ENCODE assay signal across 8 mouse cellular contexts in the genomic region with DNA sequence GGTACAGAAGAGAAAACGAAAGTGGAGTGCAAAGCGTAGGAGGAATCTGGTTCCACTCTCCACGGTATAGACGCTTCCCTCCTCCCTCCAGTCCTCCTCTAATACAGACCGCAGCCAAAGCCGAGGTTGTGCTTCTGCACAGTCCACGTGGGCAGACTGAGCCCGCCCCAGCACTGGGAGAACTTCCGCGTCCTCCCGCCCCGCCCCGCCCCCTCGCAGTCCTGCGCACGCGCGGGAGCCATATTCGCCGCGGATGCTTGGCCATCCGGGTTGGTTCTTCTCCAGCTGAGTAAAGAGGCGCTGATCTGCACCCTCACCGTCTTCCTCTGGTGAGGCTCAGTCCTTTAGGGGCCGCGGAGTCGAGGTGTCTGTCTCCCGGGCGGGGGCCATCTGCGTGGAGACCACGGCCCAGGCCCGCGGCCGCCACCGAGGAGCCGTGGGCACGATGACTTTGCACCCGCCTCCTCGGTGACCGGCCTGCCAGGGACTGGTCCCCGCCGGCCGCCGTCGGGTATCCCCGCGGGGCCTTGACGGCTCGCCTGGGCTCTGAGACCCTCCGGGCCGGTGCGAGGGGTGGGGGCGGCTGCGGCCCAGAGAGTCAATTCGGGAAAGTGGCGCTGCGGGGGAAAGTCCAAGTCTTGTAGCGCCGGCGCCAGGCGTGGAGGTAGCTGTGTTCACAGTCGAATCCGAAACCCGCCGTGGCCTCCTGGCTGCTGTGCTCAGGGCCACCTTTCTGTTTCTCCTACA. TPM values are rescaled to one million over a fixed set of nuclear protein-coding genes. Genes with fewer than 3 reads are reported as not detected.
A peak's percentile ranks its signal among the peaks of the same experiment; 100 is the strongest.
DNase-seq lines count a peak whose midpoint lies in the region; ATAC-seq lines count a peak whose summit lies in the region.

A gene (plus strand): TSS at position 216 of the 747 bp plus-strand sequence.
A gene (minus strand): TSS at position 424 of the 747 bp plus-strand sequence.

- peak within 1 kb of the TSS; percentile 82 for H3K4me2 ChIP-seq in lung, embryonic 16.5 days (ENCODE audit: low read depth, low read length)

- DNase-seq in MEL-GATA-1-ER (ENCODE audit: extremely low read depth, low read depth): peak; percentile 89
- peak; percentile 87 for DNase-seq in cerebellum, adult 8-10 months
- peak; percentile 88 for DNase-seq in forelimb bud, embryonic 11.5 days (ENCODE audit: low read depth, low spot score)
- peak; percentile 71 for DNase-seq in layer of hippocampus, adult 9-10 months (ENCODE audit: low spot score)
- DNase-seq in ovary, postnatal 10 days (ENCODE audit: low spot score): peak; percentile 90
- peak; percentile 80 to 93 for DNase-seq in thymus, postnatal 10 days (ENCODE audit: low spot score in 2 of 2)

- H3K9me3 ChIP-seq in lung, embryonic 16.5 days (ENCODE audit: control insufficient read depth, low read length): no peaks in the 10 kb centered on the region

- peak within 1 kb of the TSS; percentile 95 for H3K4me3 ChIP-seq in lung, embryonic 16.5 days (ENCODE audit: low read length)

- H3K27ac ChIP-seq in lung, embryonic 16.5 days (ENCODE audit: low read length): peak within 1 kb of the TSS; percentile 90

- H3K36me3 ChIP-seq in lung, embryonic 16.5 days (ENCODE audit: control insufficient read depth, insufficient read depth, low read length): peaks cover 12% of the 10 kb centered on the region

- 0% methylated on average over 59 of the region's 65 CpGs for WGBS in lung, embryonic 16.5 days

- ATAC-seq in hematopoietic stem cell, adult 5-6 weeks (replicated peaks in 1 of 2; ENCODE audit: insufficient read depth in 1 of 2, low FRiP score in 2 of 2, low TSS enrichment in 1 of 2, low read depth in 1 of 2, poor library complexity in 2 of 2, severe bottlenecking in 2 of 2): peak; percentile 98 to 99
- peak; percentile 100 for ATAC-seq in lung, embryonic 16.5 days (ENCODE audit: low read depth)

- H3K27me3 ChIP-seq in lung, embryonic 16.5 days (ENCODE audit: control insufficient read depth, insufficient read depth, low read depth, low read length): no peaks in the 10 kb centered on the region

- H3K4me1 ChIP-seq in lung, embryonic 16.5 days (replicated peaks; ENCODE audit: control insufficient read depth, insufficient read depth, low read length): peaks cover 12% of the 10 kb centered on the region

- peak within 1 kb of the TSS; percentile 88 for H3K9ac ChIP-seq in lung, embryonic 16.5 days (ENCODE audit: low read length)

RNA-seq across cellular contexts. Expression of the first gene that starts in this region (rescaled TPM):
- 327 and 385 TPM in 2 replicates for total RNA-seq in hematopoietic stem cell, adult 5-6 weeks (2017)
- polyA plus RNA-seq in lung, embryonic 16.5 days (2015; fragmentation: Nextera tagmentation; extraction: Ambion mirVana): 253 and 254 TPM in 2 replicates

RNA-seq across cellular contexts. Expression of the second gene that starts in this region (rescaled TPM):
- total RNA-seq in hematopoietic stem cell, adult 5-6 weeks (2017): 3.9 TPM in 1 of 2 replicates, not detected in the other
- 0.58 and 0.62 TPM in 2 replicates for polyA plus RNA-seq in lung, embryonic 16.5 days (2015; fragmentation: Nextera tagmentation; extraction: Ambion mirVana)

Comparison
In these comparisons a context has a peak if more than half of its experiments do, and no peak if none do; other contexts are left out.
1. Peak in every context shown above with its lines: DNase-seq, ATAC-seq, H3K4me3 ChIP-seq and H3K27ac ChIP-seq.